Mouse (Mus musculus): ENCODE data around the gene Adamts4.

The Adamts4 gene

GRCm38 (mm10) chr1:171249913-171250600 is at the start of gene Adamts4:
TSS of gene Adamts4 (plus strand) at chr1:171250421.
- no peak for DNase-seq (ENCODE audit: low read depth, low spot score)

- DNase-seq (ENCODE audit: low read depth, low spot score), result no peak
Observed at GRCm38 (mm10) chr1:171200769-171201168, 49.5 kb upstream of the Adamts4 start.

GRCm38 (mm10) chr1:171203471-171204248 is 46.6 kb upstream of the Adamts4 start:
- DNase-seq (ENCODE audit: low read depth, low spot score), result no peak

- no peak for DNase-seq (ENCODE audit: low read depth, low spot score)
Observed at GRCm38 (mm10) chr1:171204249-171204644, 46.0 kb upstream of the Adamts4 start.

- DNase-seq (ENCODE audit: low read depth, low spot score), result no peak
Observed at GRCm38 (mm10) chr1:171205704-171206493, 44.3 kb upstream of the Adamts4 start.

GRCm38 (mm10) chr1:171209409-171209808 is 40.8 kb upstream of the Adamts4 start:
- no peak for DNase-seq (ENCODE audit: low read depth, low spot score)

GRCm38 (mm10) chr1:171212854-171213253 is 37.4 kb upstream of the Adamts4 start:
- DNase-seq (ENCODE audit: low read depth, low spot score), result no peak

GRCm38 (mm10) chr1:171213801-171214496 is 36.3 kb upstream of the Adamts4 start, which contains the start of gene Nr1i3:
TSS of gene Nr1i3 (plus strand) at chr1:171213970.
- no peak for DNase-seq (ENCODE audit: low read depth, low spot score)

- DNase-seq (ENCODE audit: low read depth, low spot score), result no peak
Observed at GRCm38 (mm10) chr1:171216241-171216955, 33.8 kb upstream of the Adamts4 start.

- DNase-seq (ENCODE audit: low read depth, low spot score), result peak; percentile 73
Observed at GRCm38 (mm10) chr1:171220871-171221270, 29.4 kb upstream of the Adamts4 start.

GRCm38 (mm10) chr1:171221281-171222193 is 28.7 kb upstream of the Adamts4 start:
- DNase-seq (ENCODE audit: low read depth, low spot score), result no peak

- DNase-seq (ENCODE audit: low read depth, low spot score), result peak; percentile 94
Observed at GRCm38 (mm10) chr1:171222238-171223155, 27.7 kb upstream of the Adamts4 start, which contains the start of gene Tomm40l. TSS of gene Tomm40l (minus strand) at chr1:171222514.

GRCm38 (mm10) chr1:171223168-171223567 is 27.1 kb upstream of the Adamts4 start:
- no peak for DNase-seq (ENCODE audit: low read depth, low spot score)

GRCm38 (mm10) chr1:171223796-171224195 is 26.4 kb upstream of the Adamts4 start:
- DNase-seq (ENCODE audit: low read depth, low spot score), result no peak

GRCm38 (mm10) chr1:171224857-171225256 is 25.4 kb upstream of the Adamts4 start, which contains the start of gene Apoa2:
TSS of gene Apoa2 (plus strand) at chr1:171225054.
- DNase-seq (ENCODE audit: low read depth, low spot score), result no peak

- DNase-seq (ENCODE audit: low read depth, low spot score), result no peak
Observed at GRCm38 (mm10) chr1:171226780-171227179, 23.4 kb upstream of the Adamts4 start.

GRCm38 (mm10) chr1:171227879-171228278 is 22.3 kb upstream of the Adamts4 start:
- no peak for DNase-seq (ENCODE audit: low read depth, low spot score)

GRCm38 (mm10) chr1:171229750-171230149 is 20.5 kb upstream of the Adamts4 start:
- no peak for DNase-seq (ENCODE audit: low read depth, low spot score)

Measured in retina, adult 2 months (tissue).